Mouse (Mus musculus) myocyte (in vitro differentiated cells): ENCODE results near the gene Dok7.

Experiments used
- E2F4 ChIP-seq: IDR thresholded peaks from one replicate; pipeline ENCODE4 v1.6.1; 2011; ENCODE audit warnings: mild to moderate bottlenecking, control low read depth, moderate library complexity; ENCODE audit not compliant: insufficient read depth
- TCF3 ChIP-seq: IDR thresholded peaks from one replicate; pipeline ENCODE4 v1.6.1; 2011; ENCODE audit warnings: low read depth, control low read depth; ENCODE audit not compliant: insufficient read length
- USF1 ChIP-seq: IDR thresholded peaks from one replicate; pipeline ENCODE4 v1.6.1; 2011; ENCODE audit warnings: low read depth, mild to moderate bottlenecking, control low read depth, moderate library complexity

DNA sequence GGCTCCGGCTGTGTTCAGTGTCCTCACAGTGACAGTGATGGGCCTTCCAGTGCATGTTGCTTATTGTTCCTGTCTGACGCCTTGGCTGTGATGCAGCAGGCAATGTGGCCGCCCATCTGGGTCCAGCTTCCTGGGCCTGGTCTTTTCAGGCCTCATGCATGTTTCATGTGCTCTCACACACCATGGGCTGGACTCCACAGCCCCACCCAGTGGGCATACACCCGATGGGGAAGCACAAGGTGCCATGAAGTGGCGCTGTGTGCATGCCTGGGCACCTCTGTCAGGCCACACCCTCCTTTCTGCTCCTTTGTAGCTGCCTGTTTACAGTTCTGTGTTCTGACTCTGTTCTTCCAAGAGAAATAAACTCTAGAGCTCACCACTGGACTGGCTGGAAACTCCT, 23.5 kb upstream of the Dok7 start:
- TF ChIP-seq USF1, result no peak
- no peak for TF ChIP-seq E2F4
- no peak for TF ChIP-seq TCF3
